Mouse (Mus musculus): Measurements from ENCODE around the gene Tmem159. TPM values are rescaled to one million over a fixed set of nuclear protein-coding genes. Genes with fewer than 3 reads are reported as not detected.

The Tmem159 gene
- total RNA-seq, 2 experiments from 2014 or later = 9.8 to 13.1 TPM

DNA sequence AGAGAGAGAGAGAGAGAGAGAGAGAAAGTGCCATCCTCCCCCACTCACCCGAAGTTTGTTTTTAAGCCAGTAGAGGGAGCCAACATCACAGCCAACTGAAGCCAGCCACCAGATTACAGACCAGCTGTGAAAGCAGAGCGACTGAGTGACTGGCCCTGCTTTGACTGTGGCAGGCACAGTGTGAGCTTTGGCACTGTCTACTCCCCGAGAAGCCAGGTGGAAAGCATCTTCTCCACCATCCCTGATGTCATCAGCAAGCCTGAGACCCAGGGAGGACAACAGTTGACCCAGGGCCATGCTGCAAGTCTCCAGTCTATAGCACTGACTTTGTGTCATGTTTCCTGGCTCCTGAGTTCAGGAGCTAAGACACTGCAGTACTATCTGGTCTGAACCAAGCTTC is 22.7 kb downstream of the Tmem159 start:
- DNase-seq (ENCODE audit: low spot score in 2 of 2) = peak; percentile 85 to 92
- intact Hi-C loops (cut with DNase I) = loop anchor here (1.0 to 5.0 kb wide), 2 partner anchors 78 to 202 kb away; partner anchors contain the start of genes Abca14 and Abca15

- intact Hi-C loops (cut with DNase I) = no loop called here
- DNase-seq (ENCODE audit: low spot score in 2 of 2) = no peak
Measured at GRCm38 (mm10) chr7:120126976-120127685, 25.0 kb downstream of the Tmem159 start.

GRCm38 (mm10) chr7:120127686-120128059 is 25.5 kb downstream of the Tmem159 start:
- DNase-seq (ENCODE audit: low spot score in 2 of 2) = no peak
- intact Hi-C loops (cut with DNase I) = no loop called here

DNA sequence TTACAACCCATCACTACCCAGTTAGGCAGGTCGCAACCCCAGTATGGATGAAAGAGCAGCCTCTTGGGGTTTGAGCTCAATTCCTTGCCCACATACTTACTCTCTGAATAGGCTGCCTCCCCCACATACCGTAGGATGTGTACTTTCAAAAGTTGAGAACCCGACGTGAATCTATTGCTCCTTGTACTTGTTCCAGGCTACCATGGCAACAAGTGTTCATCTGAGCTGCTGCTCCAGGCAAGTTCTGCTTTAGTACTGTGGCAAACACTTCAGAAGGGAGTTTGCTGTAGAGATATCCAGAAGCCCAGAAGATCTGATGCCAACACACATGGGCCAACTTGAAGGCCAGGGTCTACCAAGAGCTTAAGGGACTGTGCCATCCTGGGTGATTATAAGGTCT is 26.8 kb downstream of the Tmem159 start:
- intact Hi-C loops (cut with DNase I) = no loop called here
- peak; percentile 58 to 85 for DNase-seq (ENCODE audit: low spot score in 2 of 2)

- peak in 1 of 2 experiments; percentile 19 for DNase-seq (ENCODE audit: low spot score in 2 of 2)
- intact Hi-C loops (cut with DNase I) = no loop called here
Measured at GRCm38 (mm10) chr7:120142743-120143142, 40.6 kb downstream of the Tmem159 start.

GRCm38 (mm10) chr7:120145191-120145590 is 43.0 kb downstream of the Tmem159 start, which contains the start of gene Zp2:
Gene Zp2 (minus strand): TSS chr7:120145291.
- intact Hi-C loops (cut with DNase I) = no loop called here
- DNase-seq (ENCODE audit: low spot score in 2 of 2) = no peak

GRCm38 (mm10) chr7:120150257-120150656 is 48.1 kb downstream of the Tmem159 start:
- DNase-seq (ENCODE audit: low spot score in 2 of 2) = no peak
- intact Hi-C loops (cut with DNase I) = no loop called here

DNA sequence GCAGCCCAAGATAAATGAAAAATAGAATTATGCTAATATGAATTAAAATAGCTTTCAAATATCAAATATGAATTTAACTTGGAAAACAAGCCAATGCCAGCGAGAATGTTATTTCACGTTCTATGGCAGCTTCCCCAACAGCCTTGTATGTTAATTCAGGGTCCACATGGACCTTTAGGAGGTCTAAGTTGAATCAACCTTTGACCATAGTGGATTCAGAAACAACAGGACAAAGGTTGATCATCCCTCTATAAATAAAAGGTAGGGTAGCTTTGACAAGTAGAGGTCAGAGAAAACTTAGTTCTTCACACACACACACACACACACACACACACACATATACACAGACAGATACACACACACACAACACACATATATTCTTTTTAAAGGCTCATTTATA is 48.7 kb downstream of the Tmem159 start:
- intact Hi-C loops (cut with DNase I) = no loop called here
- no peak for DNase-seq (ENCODE audit: low spot score in 2 of 2)

DNA sequence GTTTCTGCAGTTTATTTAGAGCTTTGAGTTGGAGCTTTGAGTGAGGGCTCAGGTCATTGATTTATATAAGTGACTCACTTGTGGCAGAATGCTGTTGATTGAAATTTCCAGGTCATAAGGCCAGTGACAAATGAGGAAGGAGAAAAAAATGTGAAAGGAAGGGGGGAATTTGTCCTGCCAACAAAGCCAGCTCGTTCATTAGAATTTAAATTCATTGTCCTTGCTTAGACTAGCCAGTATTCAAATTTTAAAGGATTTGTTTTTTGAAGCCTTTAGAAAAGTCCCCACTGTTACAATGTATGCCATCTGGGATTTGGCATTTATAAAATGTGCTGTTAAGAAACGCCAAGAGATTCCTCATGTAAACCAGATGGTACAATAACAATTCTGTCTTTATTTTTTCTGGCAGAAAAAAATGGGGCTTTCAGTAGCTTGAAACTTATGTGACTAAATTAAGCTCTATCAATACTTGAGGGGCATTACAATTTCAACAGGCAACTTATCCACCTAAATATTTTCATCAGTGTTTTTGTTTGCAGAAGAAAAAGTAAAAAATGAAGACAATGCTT is 54.8 kb downstream of the Tmem159 start:
- intact Hi-C loops (cut with DNase I) = no loop called here
- peak in 1 of 2 experiments; percentile 62 for DNase-seq (ENCODE audit: low spot score in 2 of 2)

- intact Hi-C loops (cut with DNase I) = no loop called here
- peak; percentile 13 to 37 for DNase-seq (ENCODE audit: low spot score in 2 of 2)
Measured at GRCm38 (mm10) chr7:120157575-120158061, 55.5 kb downstream of the Tmem159 start.

- intact Hi-C loops (cut with DNase I) = no loop called here
- DNase-seq (ENCODE audit: low spot score in 2 of 2) = no peak
Measured at GRCm38 (mm10) chr7:120158121-120158613, 56.0 kb downstream of the Tmem159 start.

DNA sequence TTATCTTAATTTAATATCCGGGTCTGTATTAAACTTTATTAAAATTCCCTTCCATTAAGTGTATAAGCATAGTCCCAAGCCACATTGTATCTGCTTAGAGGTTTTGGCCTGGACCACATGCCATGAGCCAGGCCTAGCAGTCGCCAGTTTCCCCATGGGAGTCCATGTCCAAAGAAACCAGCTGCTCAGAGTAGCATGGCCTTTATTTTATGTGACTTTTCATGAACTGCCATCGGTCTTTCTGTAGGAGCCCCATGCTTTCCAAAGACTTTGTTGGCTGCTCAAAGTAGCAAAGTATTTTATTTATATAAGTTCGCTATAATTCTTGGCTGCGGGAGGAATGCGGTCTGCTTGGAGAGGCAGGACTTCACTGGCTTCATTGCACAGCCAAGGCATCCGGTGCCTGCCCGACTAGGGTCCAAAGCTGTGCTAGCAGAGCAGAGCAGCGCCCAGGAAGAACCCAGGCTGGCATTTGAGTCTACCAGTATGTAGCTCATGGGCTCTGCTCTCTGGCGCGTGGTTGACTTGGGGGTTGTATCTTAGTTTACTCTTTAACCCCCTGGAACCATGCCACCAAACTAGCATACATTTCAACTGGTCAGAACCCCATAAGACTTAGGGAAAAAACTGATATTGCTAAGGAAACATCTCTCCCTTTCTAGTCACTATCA is 61.6 kb downstream of the Tmem159 start:
- DNase-seq (ENCODE audit: low spot score in 2 of 2) = no peak
- intact Hi-C loops (cut with DNase I) = no loop called here

Other genes starting within 250 kb of the Tmem159 start
- 10 to 100 TPM in 1 of 2 experiments, 1 to 10 TPM in 1; 8.9 to 11.7 TPM for gene Lyrm1, start 206.5 kb upstream of the Tmem159 start, total RNA-seq (2021)
- 10 to 100 TPM; 24.6 to 26.6 TPM for gene Dcun1d3, start 206.1 kb upstream of the Tmem159 start, total RNA-seq (2021)
- under 1 TPM; 0.04 to 0.26 TPM for gene Dnah3, start 7.1 kb upstream of the Tmem159 start, total RNA-seq (2021)
- gene Zp2, start 42.9 kb downstream of the Tmem159 start, total RNA-seq (2021) = under 1 TPM; 0.15 to 0.53 TPM
- under 1 TPM; 0.30 to 0.48 TPM for gene Anks4b, start 71.5 kb downstream of the Tmem159 start, total RNA-seq (2021)
- 100 to 1,000 TPM; 101 to 163 TPM for gene Crym, start 99.8 kb downstream of the Tmem159 start, total RNA-seq (2021)
- gene Abca14, start 101.6 kb downstream of the Tmem159 start, total RNA-seq (2021) = under 1 TPM in 1 of 2 experiments, not detected in 1; 0.13 TPM
- under 1 TPM in 1 of 2 experiments, not detected in 1; 0.13 TPM for gene Abca15, start 226.3 kb downstream of the Tmem159 start, total RNA-seq (2021)

All from left cerebral cortex, postnatal 14 days (tissue).